Mouse (Mus musculus) effector memory CD4-positive, alpha-beta T cell, adult 5 months (primary cell): Measurements from ENCODE around the gene Cd63. TPM values are rescaled to one million over a fixed set of nuclear protein-coding genes. Genes with fewer than 3 reads are reported as not detected.

Experiments used
- polyA plus RNA-seq: library from polyadenylated mRNA; unstranded; fragments of 100-300 nt; shearing (Covaris generic); gene quantifications from one replicate; pipeline ENCODE4 v1.2.1, GENCODE M21; 2017

The Cd63 gene
- polyA plus RNA-seq, result not detected

GRCm38 (mm10) chr10:128900698-128901097, at the start of gene Cd63:
Cd63 (plus strand) TSS chr10:128900989.

GRCm38 (mm10) chr10:128891296-128892094, 9.3 kb upstream of the Cd63 start, which contains the start of gene Gdf11:
Gdf11 (minus strand) TSS chr10:128891718.

GRCm38 (mm10) chr10:128922822-128923012, 21.9 kb downstream of the Cd63 start, which contains the start of gene Rdh5:
Rdh5 (minus strand) TSS chr10:128922888.

GRCm38 (mm10) chr10:128923935-128924334, 23.1 kb downstream of the Cd63 start, which contains the start of gene Bloc1s1:
Bloc1s1 (minus strand) TSS chr10:128924035.

GRCm38 (mm10) chr10:128933574-128933973, 32.8 kb downstream of the Cd63 start, which contains the start of gene Itga7:
Itga7 (plus strand) TSS chr10:128933818.

GRCm38 (mm10) chr10:128960590-128961584, 60.1 kb downstream of the Cd63 start, which contains the start of gene Mettl7b:
Mettl7b (minus strand) TSS chr10:128960988.

Other genes with a start within 250 kb of the Cd63 start
- 4.1 TPM for gene Suox, start 226.9 kb upstream of the Cd63 start, polyA plus RNA-seq
- 25.1 TPM for gene Rab5b, start 204.7 kb upstream of the Cd63 start, polyA plus RNA-seq
- gene Pmel, start 196.8 kb upstream of the Cd63 start, polyA plus RNA-seq, result 2.5 TPM
- 14.1 TPM for gene Cdk2, start 196.0 kb upstream of the Cd63 start, polyA plus RNA-seq
- gene Dgka, start 156.1 kb upstream of the Cd63 start, polyA plus RNA-seq, result 635 TPM
- gene Pym1, start 153.1 kb upstream of the Cd63 start, polyA plus RNA-seq, result 23.9 TPM
- gene Mmp19, start 110.1 kb upstream of the Cd63 start, polyA plus RNA-seq, result not detected
- 57.7 TPM for gene Dnajc14, start 96.9 kb upstream of the Cd63 start, polyA plus RNA-seq
- 2.0 TPM for gene Tmem198b, start 96.6 kb upstream of the Cd63 start, polyA plus RNA-seq
- gene Sarnp, start 83.7 kb upstream of the Cd63 start, polyA plus RNA-seq, result 108 TPM
- gene Ormdl2, start 79.3 kb upstream of the Cd63 start, polyA plus RNA-seq, result 34.9 TPM
- 2.0 TPM for gene Gdf11, start 9.3 kb upstream of the Cd63 start, polyA plus RNA-seq
- gene Rdh5, start 21.9 kb downstream of the Cd63 start, polyA plus RNA-seq, result 6.6 TPM
- 118 TPM for gene Bloc1s1, start 23.0 kb downstream of the Cd63 start, polyA plus RNA-seq
- 45.8 TPM for gene Itga7, start 32.8 kb downstream of the Cd63 start, polyA plus RNA-seq
- gene Mettl7b, start 60.0 kb downstream of the Cd63 start, polyA plus RNA-seq, result not detected
- gene Olfr9, start 88.4 kb downstream of the Cd63 start, polyA plus RNA-seq, result 0.20 TPM
- not detected for gene Olfr763, start 109.8 kb downstream of the Cd63 start, polyA plus RNA-seq
- not detected for gene Olfr764-ps1, start 138.9 kb downstream of the Cd63 start, polyA plus RNA-seq
- gene Olfr765, start 149.0 kb downstream of the Cd63 start, polyA plus RNA-seq, result not detected
- not detected for gene Olfr766-ps1, start 168.0 kb downstream of the Cd63 start, polyA plus RNA-seq
- not detected for gene Olfr767, start 181.9 kb downstream of the Cd63 start, polyA plus RNA-seq
- gene Olfr768, start 198.4 kb downstream of the Cd63 start, polyA plus RNA-seq, result not detected
- not detected for gene Olfr769, start 216.9 kb downstream of the Cd63 start, polyA plus RNA-seq
- gene Olfr770, start 238.0 kb downstream of the Cd63 start, polyA plus RNA-seq, result not detected